In the genomic region with DNA sequence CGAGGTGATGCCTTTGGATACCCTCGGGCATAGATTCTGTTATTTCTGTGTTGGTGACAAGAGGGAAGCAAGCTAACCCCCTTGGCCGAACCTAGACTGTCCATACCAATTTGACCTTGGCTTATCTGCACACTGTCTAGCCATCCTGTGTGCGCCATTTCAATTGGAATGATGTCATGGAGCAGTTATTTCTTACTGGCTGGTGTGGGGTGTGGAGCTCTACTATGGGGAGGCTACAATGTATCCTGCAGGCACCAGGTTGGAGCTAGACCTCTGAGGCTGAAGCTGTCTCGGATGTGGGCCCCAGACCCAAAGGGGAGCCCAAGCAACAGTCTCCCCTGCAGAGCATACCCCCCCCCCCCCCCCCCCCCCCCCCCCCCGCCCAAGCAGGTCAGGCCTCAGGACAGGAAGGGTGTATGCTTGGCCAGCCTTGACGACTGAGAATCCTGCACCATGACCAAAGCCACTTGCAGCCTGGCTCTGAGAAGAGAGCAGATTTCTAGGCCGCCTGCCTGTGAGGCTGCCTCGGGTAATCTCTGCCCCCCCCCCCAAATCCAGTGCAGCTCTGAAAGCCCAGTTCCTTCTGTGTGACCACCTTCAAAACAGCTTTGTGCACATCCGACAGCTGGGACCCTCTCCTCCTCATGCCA, we compare ENCODE assay signal across 12 mouse cellular contexts. TPM values are rescaled to one million over a fixed set of nuclear protein-coding genes. Genes with fewer than 3 reads are reported as not detected.
A peak's percentile ranks its signal among the peaks of the same experiment; 100 is the strongest.
DNase-seq lines count a peak whose midpoint lies in the region; ATAC-seq lines count a peak whose summit lies in the region.
"Had no signal": no experiment of that assay in that cellular context is flagged by ENCODE, and none has a peak within 500 bp of the region (broad histone marks: within the 10 kb centered on the region; RNA-seq: fewer than 3 reads in every experiment).

A gene (plus strand): TSS at position 600 of the 650 bp plus-strand sequence.

- no peaks in the 10 kb centered on the region for H3K27me3 ChIP-seq in heart, embryonic 16.5 days (ENCODE audit: control insufficient read depth, insufficient read depth, low read length)
- H3K27me3 ChIP-seq in midbrain, embryonic 13.5 days: no peaks in the 10 kb centered on the region
- H3K27me3 ChIP-seq in midbrain, embryonic 16.5 days (ENCODE audit: control insufficient read depth, insufficient read depth, low read depth, low read length): no peaks in the 10 kb centered on the region
- no peaks in the 10 kb centered on the region for H3K27me3 ChIP-seq in embryonic facial prominence, embryonic 12.5 days
- H3K27me3 ChIP-seq in limb, embryonic 12.5 days: no peaks in the 10 kb centered on the region

- H3K4me3 ChIP-seq in heart, embryonic 16.5 days (ENCODE audit: low read length): no peak within 1 kb of the TSS
- no peak within 1 kb of the TSS for H3K4me3 ChIP-seq in midbrain, embryonic 13.5 days (replicated peaks)
- H3K4me3 ChIP-seq in midbrain, embryonic 16.5 days (ENCODE audit: low read depth, low read length): no peak within 1 kb of the TSS
- no peak within 1 kb of the TSS for H3K4me3 ChIP-seq in embryonic facial prominence, embryonic 12.5 days
- H3K4me3 ChIP-seq in limb, embryonic 12.5 days (replicated peaks): no peak within 1 kb of the TSS
- H3K4me3 ChIP-seq: megakaryocyte, embryonic 14.5 days had no signal

- H3K4me1 ChIP-seq in heart, embryonic 16.5 days (ENCODE audit: control insufficient read depth, insufficient read depth, low read length): peaks cover 10% of the 10 kb centered on the region; the same call in 1 of the 2 replicates
- H3K4me1 ChIP-seq in midbrain, embryonic 13.5 days (replicated peaks): peaks cover 12% of the 10 kb centered on the region
- no peaks in the 10 kb centered on the region for H3K4me1 ChIP-seq in midbrain, embryonic 16.5 days (ENCODE audit: control insufficient read depth, insufficient read depth, low read length)
- H3K4me1 ChIP-seq in embryonic facial prominence, embryonic 12.5 days: peaks cover 51% of the 10 kb centered on the region
- H3K4me1 ChIP-seq in limb, embryonic 12.5 days (replicated peaks): peaks cover 54% of the 10 kb centered on the region

- WGBS in heart, embryonic 16.5 days: 42% methylated on average over 9 of the region's 10 CpGs
- 82% methylated on average over 8 of the region's 10 CpGs for WGBS in midbrain, embryonic 13.5 days
- WGBS in midbrain, embryonic 16.5 days: 69% methylated on average over 8 of the region's 10 CpGs
- 24% methylated on average over 8 of the region's 10 CpGs for WGBS in embryonic facial prominence, embryonic 12.5 days
- 42% methylated on average over 8 of the region's 10 CpGs for WGBS in limb, embryonic 12.5 days

- H3K36me3 ChIP-seq in heart, embryonic 16.5 days (ENCODE audit: control insufficient read depth, insufficient read depth): no peaks in the 10 kb centered on the region
- H3K36me3 ChIP-seq in midbrain, embryonic 13.5 days: no peaks in the 10 kb centered on the region
- H3K36me3 ChIP-seq in midbrain, embryonic 16.5 days (ENCODE audit: control insufficient read depth, insufficient read depth, low read length): no peaks in the 10 kb centered on the region
- no peaks in the 10 kb centered on the region for H3K36me3 ChIP-seq in embryonic facial prominence, embryonic 12.5 days
- H3K36me3 ChIP-seq in limb, embryonic 12.5 days: no peaks in the 10 kb centered on the region

- H3K4me2 ChIP-seq in heart, embryonic 16.5 days (ENCODE audit: low read depth, low read length): no peak within 1 kb of the TSS
- H3K4me2 ChIP-seq in midbrain, embryonic 13.5 days (replicated peaks): no peak within 1 kb of the TSS
- H3K4me2 ChIP-seq in midbrain, embryonic 16.5 days (ENCODE audit: low read length): no peak within 1 kb of the TSS
- 0 out of 2 replicates have a peak within 1 kb of the TSS, but pooled peaks have one; percentile 9 for H3K4me2 ChIP-seq in embryonic facial prominence, embryonic 12.5 days (replicated peaks)
- H3K4me2 ChIP-seq in limb, embryonic 12.5 days: peak within 1 kb of the TSS; percentile 18
- H3K4me2 ChIP-seq: liver, embryonic 11.5 days had no signal

- DNase-seq in heart, adult 9 months (ENCODE audit: low spot score in 2 of 2): no peak
- DNase-seq: cerebellum, postnatal 36 days; layer of hippocampus, adult 9-11 months; thymus, postnatal 14 days had no signal

- H3K9ac ChIP-seq in heart, embryonic 16.5 days (ENCODE audit: low read length): no peak within 1 kb of the TSS
- 0 out of 2 replicates have a peak within 1 kb of the TSS, but pooled peaks have one; percentile 36 for H3K9ac ChIP-seq in midbrain, embryonic 13.5 days (replicated peaks)
- H3K9ac ChIP-seq in midbrain, embryonic 16.5 days (ENCODE audit: low read depth, low read length): no peak within 1 kb of the TSS
- no peak within 1 kb of the TSS; the same call in 1 of the 2 replicates for H3K9ac ChIP-seq in embryonic facial prominence, embryonic 12.5 days
- H3K9ac ChIP-seq in limb, embryonic 12.5 days (replicated peaks): no peak within 1 kb of the TSS

- 0 out of 2 replicates have a peak, but pooled peaks have one; percentile 47 for ATAC-seq in heart, embryonic 16.5 days (replicated peaks; ENCODE audit: extremely low read depth, insufficient read depth, low FRiP score)
- no peak for ATAC-seq in midbrain, embryonic 13.5 days
- no peak for ATAC-seq in midbrain, embryonic 16.5 days
- no peak for ATAC-seq in embryonic facial prominence, embryonic 12.5 days (ENCODE audit: insufficient number of reproducible peaks, insufficient read depth, low FRiP score, low TSS enrichment)
- ATAC-seq in limb, embryonic 12.5 days (ENCODE audit: insufficient number of reproducible peaks, insufficient read depth, low FRiP score, low TSS enrichment, low read depth): no peak
- no peak for ATAC-seq in inflammation-experienced regulatory T-cells, adult 6 months

- no peaks in the 10 kb centered on the region for H3K9me3 ChIP-seq in heart, embryonic 16.5 days (replicated peaks; ENCODE audit: control insufficient read depth, low read length)
- H3K9me3 ChIP-seq in midbrain, embryonic 13.5 days: no peaks in the 10 kb centered on the region
- no peaks in the 10 kb centered on the region for H3K9me3 ChIP-seq in midbrain, embryonic 16.5 days (replicated peaks; ENCODE audit: control insufficient read depth, low read length, poor library complexity, severe bottlenecking)
- no peaks in the 10 kb centered on the region for H3K9me3 ChIP-seq in embryonic facial prominence, embryonic 12.5 days
- H3K9me3 ChIP-seq in limb, embryonic 12.5 days: no peaks in the 10 kb centered on the region
- H3K9me3 ChIP-seq: megakaryocyte, embryonic 14.5 days had no signal

- H3K27ac ChIP-seq in heart, embryonic 16.5 days (ENCODE audit: low read length): peak within 1 kb of the TSS; percentile 33
- H3K27ac ChIP-seq in midbrain, embryonic 13.5 days: no peak within 1 kb of the TSS
- H3K27ac ChIP-seq in midbrain, embryonic 16.5 days (ENCODE audit: low read length): no peak within 1 kb of the TSS
- H3K27ac ChIP-seq in embryonic facial prominence, embryonic 12.5 days: peak within 1 kb of the TSS; percentile 98
- H3K27ac ChIP-seq in limb, embryonic 12.5 days: peak within 1 kb of the TSS; percentile 97

RNA-seq across cellular contexts. Expression of the gene that starts here (rescaled TPM):
- 10.8 and 13.9 TPM in 2 replicates for polyA plus RNA-seq in heart, embryonic 16.5 days (2015; fragmentation: Nextera tagmentation; extraction: Ambion mirVana)
- 2.0 and 2.8 TPM in 2 replicates for polyA plus RNA-seq in midbrain, embryonic 13.5 days (2015; fragmentation: Nextera tagmentation; extraction: Ambion mirVana)
- 1.8 and 2.4 TPM in 2 replicates for polyA plus RNA-seq in midbrain, embryonic 16.5 days (2015; fragmentation: Nextera tagmentation; extraction: Ambion mirVana)
- polyA plus RNA-seq in embryonic facial prominence, embryonic 12.5 days (2016; fragmentation: Nextera tagmentation; extraction: Ambion mirVana): 106 and 121 TPM in 2 replicates
- 194 and 201 TPM in 2 replicates for polyA plus RNA-seq in limb, embryonic 12.5 days (2016; fragmentation: Nextera tagmentation; extraction: Ambion mirVana)
- not detected for polyA plus RNA-seq in inflammation-experienced regulatory T-cells, adult 6 months (2017; shearing (Covaris generic))

Comparison
In these comparisons a context has a peak if more than half of its experiments do, and no peak if none do; other contexts are left out.
1. H3K27ac ChIP-seq: peak in heart, embryonic 16.5 days (single experiment), embryonic facial prominence, embryonic 12.5 days (single experiment) and limb, embryonic 12.5 days (single experiment); none in midbrain, embryonic 13.5 days (single experiment) and midbrain, embryonic 16.5 days (single experiment).
2. H3K4me2 ChIP-seq: peak in embryonic facial prominence, embryonic 12.5 days (single experiment) and limb, embryonic 12.5 days (single experiment); none in heart, embryonic 16.5 days (single experiment), midbrain, embryonic 13.5 days (single experiment) and midbrain, embryonic 16.5 days (single experiment).